Mouse (Mus musculus) limb, embryonic 10.5 days (tissue): Measurements from ENCODE around the gene Pgls. TPM values are rescaled to one million over a fixed set of nuclear protein-coding genes. Genes with fewer than 3 reads are reported as not detected.

Experiments
- DNase-seq: peaks from one replicate; pipeline ENCODE4 v3.0.0-alpha.2; 2017; ENCODE audit warnings: low spot score
- H3K27ac ChIP-seq: fragments of 300-500 bp; sonication (generic); 2 replicates; pipeline ENCODE4 v1.5.1; 2016; ENCODE audit warnings: mild to moderate bottlenecking
- H3K27me3 ChIP-seq: fragments of 300-500 bp; sonication (generic); 2 replicates; pipeline ENCODE4 v1.6.1; 2016; ENCODE audit warnings: low read depth, mild to moderate bottlenecking; ENCODE audit not compliant: poor library complexity, severe bottlenecking
- H3K36me3 ChIP-seq: fragments of 300-500 bp; sonication (generic); 2 replicates; pipeline ENCODE4 v1.6.1; 2016; ENCODE audit warnings: mild to moderate bottlenecking, moderate library complexity
- H3K4me1 ChIP-seq: fragments of 300-500 bp; sonication (generic); 2 replicates; pipeline ENCODE4 v1.6.1; 2016
- H3K4me3 ChIP-seq: fragments of 300-500 bp; sonication (generic); 2 replicates; pipeline ENCODE4 v1.5.1; 2016; ENCODE audit warnings: mild to moderate bottlenecking, moderate library complexity
- H3K9me3 ChIP-seq: fragments of 300-500 bp; sonication (generic); replicated peaks from 2 replicates; pipeline ENCODE4 v1.6.1; 2016; ENCODE audit warnings: mild to moderate bottlenecking
- WGBS: fragments of 180-500 bp; shearing (Covaris S2); methylation state at CpG from one replicate; pipeline ENCODE4 v1.1.7; 2016; 5-methylcytosine and 5-hydroxymethylcytosine counted together
- polyA plus RNA-seq: library from polyadenylated mRNA; unstranded; fragments of >200 nt; fragmentation: Nextera tagmentation; extraction: Ambion mirVana; gene quantifications from 2 replicates; pipeline ENCODE4 v1.2.1, GENCODE M21; 2016

Pgls gene
- polyA plus RNA-seq, 1 experiment from 2014 or later = 241 TPM

GRCm38 (mm10) chr8:71594324-71594722, 2.3 kb downstream of the Pgls start:
- WGBS = 97% methylated on average over 4 of the region's 4 CpGs
- Histone ChIP-seq H3K27ac (no peak overlapping the region), H3K9me3 (no peaks in the 10 kb centered on the region), H3K4me1 (peaks cover 41% of the 10 kb centered on the region), H3K4me3 (no peak overlapping the region), H3K36me3 (peaks cover 16% of the 10 kb centered on the region), H3K27me3 (peaks cover 25% of the 10 kb centered on the region; the same call in 1 of the 2 replicates)
- no peak for DNase-seq

DNA sequence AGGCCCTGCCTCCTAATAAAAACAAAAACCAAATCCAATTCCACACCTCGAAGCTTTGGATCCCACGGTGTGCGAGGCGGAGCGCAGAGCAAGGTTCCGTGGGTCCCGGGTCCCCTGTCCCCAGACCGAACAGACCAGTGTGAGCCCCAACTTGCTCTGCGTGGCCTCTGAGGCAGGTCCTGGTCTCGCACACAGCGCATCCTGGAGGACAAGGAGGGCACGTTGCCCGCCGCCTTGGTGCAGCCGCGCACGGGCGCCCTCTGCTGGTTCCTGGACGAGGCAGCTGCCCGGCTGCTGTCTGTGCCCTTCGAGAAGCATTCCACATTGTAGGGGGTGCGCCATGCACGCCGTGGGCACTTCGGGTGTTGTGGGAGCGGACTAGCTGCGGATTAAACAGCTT, 3.9 kb downstream of the Pgls start:
- WGBS = 11% methylated on average over 27 of the region's 27 CpGs
- Histone ChIP-seq H3K27ac (no peak overlapping the region), H3K36me3 (peaks cover 19% of the 10 kb centered on the region), H3K4me3 (0 out of 2 replicates have a peak overlapping the region, but pooled peaks have one; percentile 2), H3K4me1 (peaks cover 40% of the 10 kb centered on the region), H3K9me3 (no peaks in the 10 kb centered on the region), H3K27me3 (peaks cover 25% of the 10 kb centered on the region)
- DNase-seq = peak; percentile 93

DNA sequence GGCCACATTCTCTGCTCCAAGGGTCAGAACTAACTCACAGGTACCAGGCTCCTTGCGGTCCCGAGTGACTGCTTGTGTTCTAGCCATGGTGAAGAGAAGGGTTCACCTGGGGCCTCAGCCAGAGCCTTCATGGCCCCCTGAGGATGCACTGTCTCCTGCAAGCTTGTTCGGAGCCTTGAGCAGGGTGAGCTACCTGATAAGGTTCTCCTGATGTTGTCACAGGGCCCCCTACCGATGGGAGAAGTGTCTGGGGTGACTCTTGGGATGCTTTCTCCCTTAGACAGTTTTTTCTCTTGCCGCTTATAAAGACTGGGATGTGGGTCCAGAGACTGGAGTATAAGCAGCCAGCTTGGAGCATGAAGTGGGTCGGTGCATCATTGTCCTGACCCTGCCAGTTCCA, 4.4 kb downstream of the Pgls start:
- WGBS = 60% methylated on average over 6 of the region's 6 CpGs
- Histone ChIP-seq H3K4me1 (peaks cover 35% of the 10 kb centered on the region), H3K4me3 (0 out of 2 replicates have a peak overlapping the region, but pooled peaks have one; percentile 2), H3K27ac (no peak overlapping the region), H3K9me3 (no peaks in the 10 kb centered on the region), H3K36me3 (peaks cover 19% of the 10 kb centered on the region), H3K27me3 (peaks cover 26% of the 10 kb centered on the region)
- no peak for DNase-seq

GRCm38 (mm10) chr8:71596798-71597197, 4.8 kb downstream of the Pgls start:
- H3K27me3 ChIP-seq = peaks cover 30% of the 10 kb centered on the region
- DNase-seq = no peak
- no peak overlapping the region for H3K27ac ChIP-seq
- 81% methylated on average over 4 of the region's 4 CpGs for WGBS
- no peaks in the 10 kb centered on the region for H3K9me3 ChIP-seq
- peaks cover 19% of the 10 kb centered on the region for H3K36me3 ChIP-seq
- no peak overlapping the region for H3K4me3 ChIP-seq
- H3K4me1 ChIP-seq = peaks cover 32% of the 10 kb centered on the region

DNA sequence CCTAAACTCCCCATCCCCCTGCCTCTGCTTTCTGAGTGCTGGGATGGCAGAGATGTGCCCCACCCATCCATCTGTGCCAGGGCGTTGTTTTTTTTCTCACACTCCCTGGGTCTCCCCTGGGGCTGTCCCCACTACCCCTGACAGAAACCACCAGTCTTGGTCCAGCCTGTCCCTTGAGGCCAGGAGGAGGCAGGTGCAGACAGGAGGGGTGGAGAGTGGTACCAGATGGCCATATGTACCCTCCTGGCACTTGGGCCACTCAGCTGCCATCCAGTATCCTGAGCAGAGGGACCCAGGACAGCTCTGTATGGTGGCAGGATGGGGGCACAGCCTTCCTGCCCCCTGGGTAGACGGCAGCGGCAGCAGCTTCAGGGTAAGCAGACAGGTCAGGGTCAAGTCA, 5.5 kb downstream of the Pgls start, which contains the start of gene Fam129c:
TSS of gene Fam129c (plus strand) at position 198 of the 400 bp plus-strand sequence.
- 93% methylated on average over 3 of the region's 3 CpGs for WGBS
- Histone ChIP-seq H3K4me3 (no peak within 1 kb of the TSS), H3K36me3 (peaks cover 19% of the 10 kb centered on the region), H3K4me1 (peaks cover 33% of the 10 kb centered on the region), H3K9me3 (no peaks in the 10 kb centered on the region), H3K27me3 (peaks cover 36% of the 10 kb centered on the region), H3K27ac (no peak within 1 kb of the TSS)
- no peak for DNase-seq

- H3K4me3 ChIP-seq = no peak overlapping the region
- H3K36me3 ChIP-seq = peaks cover 19% of the 10 kb centered on the region
- no peaks in the 10 kb centered on the region for H3K9me3 ChIP-seq
- no peak for DNase-seq
- peaks cover 33% of the 10 kb centered on the region for H3K4me1 ChIP-seq
- no peak overlapping the region for H3K27ac ChIP-seq
- H3K27me3 ChIP-seq = peaks cover 46% of the 10 kb centered on the region
Observed at GRCm38 (mm10) chr8:71598375-71598774, 6.4 kb downstream of the Pgls start.

- Histone ChIP-seq H3K9me3 (no peaks in the 10 kb centered on the region), H3K27me3 (peaks cover 50% of the 10 kb centered on the region), H3K4me1 (peaks cover 34% of the 10 kb centered on the region), H3K4me3 (no peak overlapping the region), H3K36me3 (peaks cover 17% of the 10 kb centered on the region), H3K27ac (no peak overlapping the region)
- no peak for DNase-seq
- 92% methylated on average over 5 of the region's 5 CpGs for WGBS
Observed at GRCm38 (mm10) chr8:71598841-71599240, 6.9 kb downstream of the Pgls start.

- WGBS = 4% methylated on average over 65 of the region's 65 CpGs
- 0 out of 2 replicates have a peak, but pooled peaks cover 3% of the 10 kb centered on the region for H3K36me3 ChIP-seq
- peak overlapping the region; percentile 50 for H3K4me3 ChIP-seq
- H3K4me1 ChIP-seq = peaks cover 23% of the 10 kb centered on the region
- no peaks in the 10 kb centered on the region for H3K9me3 ChIP-seq
- H3K27me3 ChIP-seq = peaks cover 64% of the 10 kb centered on the region
- peak overlapping the region; percentile 73 for H3K27ac ChIP-seq
- peak; percentile 62 for DNase-seq
Observed at GRCm38 (mm10) chr8:71601939-71602665, 10.1 kb downstream of the Pgls start.

DNA sequence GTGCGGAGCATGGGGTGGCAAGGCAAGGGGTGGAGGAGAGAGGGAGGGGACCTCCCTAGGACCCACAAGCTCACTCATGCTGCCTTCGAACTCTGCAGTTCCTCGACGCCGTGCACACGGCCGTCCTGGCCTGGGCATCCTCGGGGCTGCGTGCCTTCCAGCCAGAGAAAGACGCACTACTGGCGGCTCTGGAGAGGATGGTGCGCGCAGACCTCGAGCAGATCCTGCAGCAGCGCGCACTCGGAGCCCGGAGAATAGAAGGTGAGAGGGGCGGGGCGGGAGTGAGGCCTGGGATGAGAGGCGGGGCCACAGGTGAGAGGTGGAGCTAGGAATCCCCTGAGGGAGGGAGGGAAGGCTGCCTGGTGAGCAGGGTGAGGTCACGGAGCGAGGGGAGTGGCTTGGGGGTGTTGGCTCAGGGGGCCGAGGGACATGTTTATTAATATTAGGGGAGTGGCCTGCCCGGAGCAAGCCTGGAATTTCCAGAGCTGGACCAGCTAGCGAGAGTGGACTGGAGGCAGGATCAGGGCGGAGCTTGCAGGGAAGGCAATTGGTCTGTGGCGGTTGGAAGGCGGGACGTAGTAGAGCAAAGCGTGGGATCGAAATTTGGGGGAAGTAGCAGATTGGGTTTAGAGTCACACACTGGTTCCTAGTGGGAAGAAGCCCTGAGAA, 10.8 kb downstream of the Pgls start:
- Histone ChIP-seq H3K4me1 (peaks cover 23% of the 10 kb centered on the region), H3K9me3 (no peaks in the 10 kb centered on the region), H3K36me3 (0 out of 2 replicates have a peak, but pooled peaks cover 3% of the 10 kb centered on the region), H3K27ac (peak overlapping the region; percentile 73), H3K27me3 (peaks cover 64% of the 10 kb centered on the region), H3K4me3 (peak overlapping the region; percentile 50)
- DNase-seq = peak; percentile 84
- WGBS = under 1% methylated on average over 32 of the region's 32 CpGs

- H3K9me3 ChIP-seq = no peaks in the 10 kb centered on the region
- H3K36me3 ChIP-seq = 0 out of 2 replicates have a peak, but pooled peaks cover 3% of the 10 kb centered on the region
- H3K4me3 ChIP-seq = no peak overlapping the region
- no peak for DNase-seq
- peaks cover 62% of the 10 kb centered on the region for H3K27me3 ChIP-seq
- WGBS = 52% methylated on average over 7 of the region's 7 CpGs
- no peak overlapping the region for H3K27ac ChIP-seq
- peaks cover 23% of the 10 kb centered on the region for H3K4me1 ChIP-seq
Observed at GRCm38 (mm10) chr8:71604021-71604420, 12.0 kb downstream of the Pgls start.

GRCm38 (mm10) chr8:71610822-71611651, 19.1 kb downstream of the Pgls start, which contains the start of gene Colgalt1:
Gene Colgalt1, plus strand, starts transcription at chr8:71610998.
- H3K27me3 ChIP-seq = no peaks in the 10 kb centered on the region
- H3K27ac ChIP-seq = peak within 1 kb of the TSS; percentile 93
- peak within 1 kb of the TSS; percentile 97 for H3K4me3 ChIP-seq
- peaks cover 35% of the 10 kb centered on the region for H3K36me3 ChIP-seq
- WGBS = under 1% methylated on average over 81 of the region's 82 CpGs
- no peaks in the 10 kb centered on the region for H3K9me3 ChIP-seq
- H3K4me1 ChIP-seq = peaks cover 23% of the 10 kb centered on the region
- DNase-seq = peak; percentile 95

- Histone ChIP-seq H3K4me1 (peaks cover 23% of the 10 kb centered on the region), H3K9me3 (no peaks in the 10 kb centered on the region), H3K4me3 (peak overlapping the region; percentile 97), H3K36me3 (peaks cover 46% of the 10 kb centered on the region), H3K27me3 (no peaks in the 10 kb centered on the region), H3K27ac (no peak overlapping the region; the same call in 1 of the 2 replicates)
- 63% methylated on average over 5 of the region's 5 CpGs for WGBS
- DNase-seq = no peak
Observed at GRCm38 (mm10) chr8:71612141-71612540, 20.2 kb downstream of the Pgls start.
